Mouse (Mus musculus) cerebellum, postnatal 14 days (tissue): ENCODE measurements at regions not wholly inside any gene's neighbourhood (a gene's known extent, or its start where the extent isn't known, plus 50 kb on each side); places are given as distances from the start of the nearest gene placed in this dataset.
A peak's percentile ranks its signal among the peaks of the same experiment; 100 is the strongest.

Experiments used
- DNase-seq, 2 experiments: peaks; one replicate each; pipeline ENCODE4 v3.0.0; 2021; ENCODE audit warnings: mixed read lengths in 2 of 2

DNA sequence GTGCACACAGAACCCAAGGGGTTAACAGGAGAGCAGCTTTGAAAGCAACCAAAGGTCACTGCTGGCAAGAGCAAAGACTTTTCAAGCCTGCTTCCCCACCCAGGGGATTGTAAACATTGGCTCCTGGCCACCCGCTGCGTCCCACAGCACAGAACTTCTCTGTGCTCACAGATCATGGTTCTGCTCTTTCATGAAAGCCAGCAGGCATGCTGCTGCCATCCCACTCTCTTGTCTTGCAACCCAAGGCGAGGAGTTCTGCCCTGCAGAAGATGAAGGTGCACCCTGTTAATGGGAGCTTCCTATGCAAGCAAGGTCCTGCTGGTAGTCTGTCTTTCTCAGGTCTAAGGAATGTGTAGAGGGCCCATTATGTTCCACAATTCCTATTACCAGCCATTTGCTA, 95.8 kb downstream of the AU018091 start:
- peak in 1 of 2 experiments; percentile 1 for DNase-seq
